Mouse (Mus musculus): ENCODE data around the gene Zfp618.

The Zfp618 gene

GRCm38 (mm10) chr4:63067822-63068221 is 102.4 kb downstream of the Zfp618 start:
- no peak for DNase-seq (ENCODE audit: extremely low spot score)

DNA sequence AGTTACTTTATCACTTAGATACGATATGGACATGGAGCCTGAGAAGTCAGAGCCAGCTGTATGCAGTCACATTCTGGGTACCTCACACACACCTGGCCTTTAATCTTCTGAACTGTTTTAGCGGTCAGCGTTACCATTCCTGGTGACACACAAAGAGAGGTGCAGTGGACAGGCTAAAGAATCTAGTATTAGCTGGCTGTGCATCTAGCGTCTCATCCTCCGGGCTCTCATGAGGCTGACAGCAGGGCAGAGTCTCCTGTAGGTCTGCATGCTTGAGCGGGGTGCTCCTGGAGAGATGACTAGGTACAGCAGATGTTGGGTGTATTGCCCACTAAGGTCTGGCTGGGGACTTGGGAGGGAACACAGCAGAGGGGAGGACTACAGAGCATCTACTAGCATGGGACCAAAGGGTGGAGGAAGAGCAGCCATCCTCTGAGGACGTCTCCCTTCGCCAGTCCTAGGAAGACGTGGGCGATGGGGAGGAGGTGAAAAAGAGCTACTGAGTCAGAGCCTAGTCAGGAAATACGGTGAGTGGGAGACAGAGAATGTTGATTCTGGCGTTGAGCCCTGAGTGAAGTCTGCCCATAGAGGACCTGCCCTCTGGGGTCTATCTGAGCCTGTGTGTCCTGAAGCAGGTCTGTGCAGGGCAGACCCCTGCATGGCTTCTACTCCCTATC is 103.3 kb downstream of the Zfp618 start:
- DNase-seq (ENCODE audit: extremely low spot score), result no peak

DNA sequence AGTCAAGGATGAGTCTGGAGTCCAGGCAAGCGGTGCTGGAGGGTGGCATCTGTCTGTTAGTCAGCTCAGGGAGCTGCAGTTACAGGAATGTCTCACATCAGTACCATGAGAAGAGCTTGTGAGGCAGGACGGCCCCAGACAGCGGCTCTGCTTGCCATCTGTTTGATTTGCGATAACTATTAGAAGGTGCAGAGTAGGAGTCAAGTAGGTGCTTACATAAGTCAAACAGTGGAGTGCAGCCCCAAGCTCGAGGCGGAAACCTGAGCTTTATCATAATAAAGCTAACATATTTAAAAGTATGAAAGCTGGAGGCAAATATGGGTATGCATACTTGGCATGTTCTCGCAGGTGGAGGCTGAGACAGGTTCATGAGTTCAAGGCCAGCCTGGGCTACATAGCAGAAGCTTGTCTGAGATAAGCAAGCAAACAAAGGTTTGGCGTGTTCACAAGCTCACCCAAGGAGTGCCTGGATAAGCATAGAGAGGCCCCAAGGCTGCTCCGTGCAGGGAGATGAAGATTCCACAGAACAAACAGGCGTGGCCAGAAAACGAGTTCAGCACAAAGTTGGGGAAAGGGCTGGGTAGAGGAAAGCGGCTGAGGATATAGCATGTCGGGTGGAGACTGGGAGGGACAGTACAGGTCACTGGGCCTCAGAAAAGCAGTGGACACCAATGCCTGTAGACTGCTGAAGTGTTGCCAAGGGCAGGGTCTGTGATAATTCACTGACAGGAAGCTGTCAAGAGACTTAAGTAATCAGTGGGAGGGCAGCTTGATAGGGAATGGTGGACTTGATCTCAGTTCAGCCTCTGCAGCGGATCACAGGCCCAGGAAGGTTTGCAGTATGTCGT is 106.3 kb downstream of the Zfp618 start:
- DNase-seq (ENCODE audit: extremely low spot score), result no peak

- no peak for DNase-seq (ENCODE audit: extremely low spot score)
Observed at GRCm38 (mm10) chr4:63073139-63073538, 107.8 kb downstream of the Zfp618 start.

DNA sequence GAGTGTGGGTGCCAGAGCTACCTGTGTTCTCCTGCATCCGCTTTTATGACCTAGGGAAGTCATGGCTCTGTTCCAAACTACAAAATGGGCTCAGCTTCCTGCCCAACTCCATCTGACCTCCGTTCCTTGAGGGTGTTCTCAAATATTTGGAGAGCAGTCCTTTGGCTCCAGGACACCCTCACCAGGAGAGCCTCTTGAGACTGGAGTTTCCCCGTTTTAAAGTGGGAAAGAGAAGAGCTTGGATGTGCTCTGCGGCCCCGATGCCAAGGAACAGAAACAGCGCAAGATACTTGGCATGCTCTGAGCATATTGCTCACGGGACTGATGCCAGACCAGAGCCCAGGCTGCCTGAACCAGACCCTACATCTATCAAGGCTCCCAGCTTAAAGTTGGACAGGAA is 113.8 kb downstream of the Zfp618 start:
- no peak for DNase-seq (ENCODE audit: extremely low spot score)

DNA sequence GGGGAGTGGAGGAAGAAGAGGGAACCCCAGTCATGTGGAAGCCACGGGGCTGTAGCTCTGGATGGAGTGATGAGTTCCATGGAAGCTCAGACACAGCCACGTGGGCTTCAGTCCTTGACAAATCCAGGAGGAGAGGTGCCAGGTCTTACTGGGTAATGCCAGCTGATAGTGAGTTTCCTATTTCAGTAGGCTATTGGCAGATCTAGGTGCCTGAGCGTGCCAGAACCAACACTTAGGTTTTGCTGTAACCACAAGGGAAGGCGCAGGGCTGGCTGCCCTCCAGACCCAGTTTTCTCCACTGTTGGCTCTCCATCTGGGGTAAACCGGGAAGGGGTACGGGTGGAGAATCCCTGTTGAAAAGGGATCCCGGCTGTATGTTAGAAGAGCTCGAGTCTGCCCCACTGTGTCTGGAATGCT is 119.1 kb downstream of the Zfp618 start:
- DNase-seq (ENCODE audit: extremely low spot score), result no peak

DNA sequence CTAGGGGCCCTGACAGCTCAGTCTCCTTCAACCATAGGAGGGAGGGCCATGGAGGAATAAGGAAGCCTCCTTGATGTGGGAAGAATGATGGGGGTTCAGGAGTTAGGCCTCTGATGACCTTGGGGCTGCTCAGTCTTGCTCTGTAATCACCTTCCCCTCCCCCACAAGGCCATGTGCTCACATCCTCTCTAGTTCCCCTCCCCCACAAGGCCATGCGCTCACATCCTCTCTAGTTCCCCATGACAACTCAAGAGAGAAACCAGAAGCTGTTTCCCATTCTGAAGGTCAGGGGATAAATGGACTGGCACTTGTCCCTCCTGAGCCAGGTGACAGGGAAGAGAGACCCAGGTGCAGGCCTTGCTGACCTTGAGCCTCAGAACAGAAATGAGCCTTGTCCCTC is 124.1 kb downstream of the Zfp618 start:
- no peak for DNase-seq (ENCODE audit: extremely low spot score)

- DNase-seq (ENCODE audit: extremely low spot score), result no peak
Observed at GRCm38 (mm10) chr4:63091151-63091550, 125.8 kb downstream of the Zfp618 start.

DNA sequence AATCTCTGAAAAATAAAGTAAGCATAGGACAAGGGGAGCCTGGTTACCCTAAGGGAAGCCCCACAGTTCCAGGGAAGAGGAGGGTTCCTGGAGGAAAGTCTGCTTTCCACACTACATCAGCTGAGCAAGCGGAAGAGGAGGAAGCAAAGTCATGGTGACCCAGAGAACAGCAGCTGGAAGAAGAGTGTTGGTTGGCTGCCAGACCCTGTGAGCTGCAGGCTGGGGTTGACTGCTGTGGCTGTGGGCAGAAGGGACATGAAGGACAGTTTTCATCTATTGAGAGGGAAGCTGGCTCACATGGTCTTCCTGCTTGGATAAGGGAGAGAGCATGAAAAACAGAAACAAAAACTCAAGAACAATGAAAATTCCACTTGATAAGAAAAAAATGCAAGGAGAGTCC is 132.2 kb downstream of the Zfp618 start:
- DNase-seq (ENCODE audit: extremely low spot score), result no peak

DNA sequence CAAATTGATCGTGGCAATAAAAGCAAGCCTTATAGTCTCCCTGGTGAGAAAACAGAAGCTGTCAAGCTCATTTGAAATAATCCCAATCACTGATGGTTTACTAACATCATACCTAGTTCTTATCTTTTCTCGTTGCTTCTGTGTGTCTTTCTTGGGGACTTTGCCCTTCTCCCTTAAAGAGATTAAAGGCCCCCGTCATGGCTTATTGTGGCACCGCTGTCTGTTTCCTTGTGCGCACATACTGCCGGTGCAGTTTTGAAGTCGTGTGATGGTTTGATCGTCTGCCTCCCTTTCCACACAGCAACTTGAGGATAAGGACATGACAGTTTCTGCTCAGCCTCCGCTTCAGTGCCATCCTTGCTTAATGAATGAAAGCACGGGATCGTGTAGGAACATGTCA is 135.1 kb downstream of the Zfp618 start:
- no peak for DNase-seq (ENCODE audit: extremely low spot score)

DNA sequence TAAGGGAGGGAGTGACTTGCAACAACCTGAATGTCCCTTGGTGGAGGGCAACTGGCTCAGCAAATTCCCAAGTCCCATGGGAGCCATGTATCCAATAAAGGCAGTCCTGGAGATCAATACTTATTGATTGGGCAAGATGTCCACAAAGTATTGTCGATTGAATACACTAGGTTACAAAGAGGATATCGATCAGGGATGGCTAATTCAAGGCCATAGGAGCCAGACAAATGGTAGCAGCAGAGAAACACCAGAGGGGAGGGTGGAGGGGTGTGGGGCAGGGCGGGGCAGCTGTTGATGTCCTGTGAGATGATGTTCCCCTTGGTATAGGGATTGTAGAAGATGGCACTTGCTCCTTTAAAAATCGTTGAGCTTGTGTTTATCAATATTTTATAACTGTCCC is 136.7 kb downstream of the Zfp618 start:
- DNase-seq (ENCODE audit: extremely low spot score), result no peak

- DNase-seq (ENCODE audit: extremely low spot score), result no peak
Observed at GRCm38 (mm10) chr4:63105651-63106050, 140.3 kb downstream of the Zfp618 start.

DNA sequence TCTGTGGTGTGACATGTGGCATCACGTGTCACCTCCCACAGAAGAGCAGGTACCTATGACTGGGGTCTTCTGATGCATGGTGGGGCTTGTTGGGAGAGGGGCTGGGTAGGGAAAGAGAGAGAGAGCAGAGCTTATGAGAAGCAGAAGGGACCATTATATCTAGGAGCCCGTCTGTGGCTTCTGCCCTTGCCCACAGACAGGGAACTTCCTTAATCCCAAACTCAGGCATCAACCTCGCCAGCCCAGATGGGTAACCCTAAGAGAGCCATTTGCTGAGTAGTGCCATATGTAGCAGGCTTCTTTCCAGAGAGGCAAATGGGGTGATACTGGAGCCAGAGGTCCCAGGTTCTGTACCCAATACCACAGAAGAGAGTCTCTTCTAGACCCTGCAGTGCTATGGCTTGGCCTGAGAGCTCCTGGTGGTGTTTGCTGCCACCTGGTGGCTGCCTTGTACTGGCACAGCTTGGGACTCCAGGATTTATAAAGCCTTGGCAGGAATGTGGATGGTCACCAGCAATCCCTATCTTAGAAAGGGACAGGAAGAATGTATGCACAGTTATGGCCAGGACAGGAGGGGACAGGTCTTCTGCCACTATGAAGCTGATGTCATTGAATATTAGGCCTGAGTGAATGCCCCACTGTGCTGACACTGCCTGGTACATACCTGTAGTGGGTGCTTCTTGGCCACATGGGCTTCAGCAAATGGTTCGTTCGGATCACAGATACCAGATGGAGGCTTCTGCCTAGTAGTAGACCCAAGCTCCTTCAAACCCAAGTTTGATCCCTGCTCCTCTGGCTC is 153.5 kb downstream of the Zfp618 start:
- peak; percentile 72 for DNase-seq (ENCODE audit: extremely low spot score)

GRCm38 (mm10) chr4:63124861-63125466 is 159.6 kb downstream of the Zfp618 start:
- no peak for DNase-seq (ENCODE audit: extremely low spot score)

- DNase-seq (ENCODE audit: extremely low spot score), result no peak
Observed at GRCm38 (mm10) chr4:63129891-63130624, 164.7 kb downstream of the Zfp618 start.

DNA sequence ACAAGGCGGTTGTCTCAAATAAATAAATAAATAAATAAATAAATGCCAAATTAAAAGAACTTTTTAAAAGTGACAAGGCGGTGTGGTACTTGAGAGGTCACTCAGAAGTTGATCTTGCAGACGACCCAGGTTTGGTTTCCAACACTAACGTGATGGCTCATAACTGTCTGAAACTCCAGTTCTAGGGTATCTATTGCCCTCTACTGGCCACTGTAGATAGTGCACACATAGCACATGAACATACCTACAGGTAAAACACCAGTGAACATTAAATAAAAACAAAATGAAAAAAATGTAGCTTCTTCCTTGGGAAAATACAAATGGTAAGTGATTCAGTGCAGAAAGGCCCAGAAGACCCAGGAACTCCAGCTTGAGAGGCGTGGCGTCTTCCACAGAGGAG is 181.9 kb downstream of the Zfp618 start:
- DNase-seq (ENCODE audit: extremely low spot score), result no peak

DNA sequence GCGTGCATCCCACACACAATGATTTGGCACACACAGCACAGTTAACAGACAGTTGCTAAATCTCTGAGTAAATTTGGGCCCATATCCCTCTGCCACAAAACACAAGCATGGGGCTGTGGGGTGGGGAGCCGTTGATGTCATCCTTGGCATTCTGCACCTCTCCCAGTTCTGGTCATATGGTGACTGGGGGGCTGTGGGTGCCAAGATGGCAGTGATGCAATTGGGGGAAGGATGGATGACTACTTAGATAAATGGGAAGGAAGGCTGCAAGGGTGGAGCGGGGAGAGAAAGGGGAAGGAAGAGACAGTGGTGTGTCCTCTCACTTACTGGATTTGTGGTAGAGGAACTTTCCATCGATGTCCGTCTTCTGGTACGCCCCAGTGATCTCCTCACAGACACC is 185.8 kb downstream of the Zfp618 start:
- no peak for DNase-seq (ENCODE audit: extremely low spot score)

GRCm38 (mm10) chr4:63154028-63154427 is 188.7 kb downstream of the Zfp618 start:
- DNase-seq (ENCODE audit: extremely low spot score), result no peak

DNA sequence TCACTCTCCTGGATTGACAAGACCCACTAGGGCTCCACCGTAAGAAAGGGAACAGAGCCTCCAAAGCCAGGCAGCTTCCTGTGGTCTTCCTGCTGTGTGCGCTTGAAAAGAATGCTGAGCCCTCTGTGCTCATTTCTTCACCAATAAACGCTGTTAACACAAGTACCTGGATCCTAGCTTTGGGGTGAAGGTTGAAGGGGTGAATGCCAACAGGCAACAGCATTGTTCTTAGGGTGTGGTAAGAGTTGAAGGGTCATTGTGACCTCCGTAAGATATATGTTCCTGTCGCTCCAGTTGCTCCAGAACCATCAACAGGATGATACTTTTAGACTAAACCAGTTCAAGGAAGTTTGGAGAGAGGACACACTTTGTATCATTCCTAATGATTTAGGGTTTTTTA is 189.3 kb downstream of the Zfp618 start, which contains the start of gene Ambp:
Ambp (minus strand) TSS at position 101 of the 400 bp plus-strand sequence.
- DNase-seq (ENCODE audit: extremely low spot score), result no peak

DNA sequence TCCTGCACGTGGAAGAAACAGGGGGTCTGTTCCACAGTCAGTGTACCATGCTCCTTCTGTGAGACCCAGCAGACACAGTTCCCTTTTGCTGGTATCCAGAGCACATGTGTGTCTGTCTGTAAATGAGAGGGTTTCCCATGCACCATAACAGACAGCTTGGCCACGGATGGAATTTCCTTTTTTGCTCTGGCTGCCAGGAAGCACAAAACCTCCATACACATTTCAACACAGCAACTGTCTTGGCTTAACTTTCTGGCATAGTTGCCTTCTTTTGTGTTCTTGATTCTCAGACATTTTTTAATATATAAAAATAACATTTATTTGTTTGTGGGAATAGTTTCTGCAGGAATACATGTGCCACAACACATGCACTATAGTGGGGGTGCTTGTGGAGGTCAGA is 190.2 kb downstream of the Zfp618 start:
- DNase-seq (ENCODE audit: extremely low spot score), result no peak

Data from embryo, embryonic 9.5 days (tissue).